ENCODE assay signal across 23 mouse cellular contexts in genomic region chr11:56898548-56898951, GRCm38 (mm10).
DNase-seq lines count a peak whose midpoint lies in the region; ATAC-seq and TF ChIP-seq lines count a peak whose summit lies in the region.
"Had no signal": no experiment of that assay in that cellular context is flagged by ENCODE, and none has a peak within 500 bp of the region (broad histone marks: within the 10 kb centered on the region; RNA-seq: fewer than 3 reads in every experiment).

No protein-coding gene starts in this region.

- no peak overlapping the region for H3K9ac ChIP-seq in hindbrain, embryonic 12.5 days
- H3K9ac ChIP-seq in hindbrain, embryonic 13.5 days: no peak overlapping the region
- H3K9ac ChIP-seq in forebrain, embryonic 15.5 days (replicated peaks): no peak overlapping the region
- H3K9ac ChIP-seq in midbrain, postnatal 0 days (replicated peaks; ENCODE audit: low read length, poor library complexity, severe bottlenecking): no peak overlapping the region
- H3K9ac ChIP-seq: limb, embryonic 12.5 days; liver, embryonic 13.5 days; lung, embryonic 15.5 days; neural tube, embryonic 12.5 days had no signal

- WGBS in hindbrain, embryonic 12.5 days: 38% methylated on average over 4 of the region's 4 CpGs
- WGBS in hindbrain, embryonic 13.5 days: 22% methylated on average over 4 of the region's 4 CpGs
- 4% methylated on average over 4 of the region's 4 CpGs for WGBS in forebrain, embryonic 15.5 days
- WGBS in midbrain, postnatal 0 days: 19% methylated on average over 4 of the region's 4 CpGs

- no peaks in the 10 kb centered on the region for H3K36me3 ChIP-seq in hindbrain, embryonic 12.5 days
- no peaks in the 10 kb centered on the region for H3K36me3 ChIP-seq in hindbrain, embryonic 13.5 days
- no peaks in the 10 kb centered on the region for H3K36me3 ChIP-seq in forebrain, embryonic 15.5 days
- no peaks in the 10 kb centered on the region for H3K36me3 ChIP-seq in midbrain, postnatal 0 days (ENCODE audit: insufficient read depth, low read length)
- H3K36me3 ChIP-seq: G1E; limb, embryonic 12.5 days; liver, embryonic 13.5 days; lung, embryonic 15.5 days; neural tube, embryonic 12.5 days had no signal

- no peaks in the 10 kb centered on the region for H3K27me3 ChIP-seq in hindbrain, embryonic 12.5 days
- no peaks in the 10 kb centered on the region for H3K27me3 ChIP-seq in hindbrain, embryonic 13.5 days
- no peaks in the 10 kb centered on the region for H3K27me3 ChIP-seq in forebrain, embryonic 15.5 days
- H3K27me3 ChIP-seq in midbrain, postnatal 0 days (ENCODE audit: insufficient read depth, low read length): no peaks in the 10 kb centered on the region
- H3K27me3 ChIP-seq: limb, embryonic 12.5 days; liver, embryonic 13.5 days; lung, embryonic 15.5 days; neural tube, embryonic 12.5 days had no signal

- ATAC-seq in hindbrain, embryonic 12.5 days (ENCODE audit: low FRiP score): peak; percentile 60
- ATAC-seq in hindbrain, embryonic 13.5 days (ENCODE audit: low FRiP score): no peak
- ATAC-seq in forebrain, embryonic 15.5 days (replicated peaks): peak; percentile 58; the same call in 1 of the 2 replicates
- no peak for ATAC-seq in midbrain, postnatal 0 days (ENCODE audit: low FRiP score)
- ATAC-seq: intestine, postnatal 0 days had no signal

- H3K4me1 ChIP-seq in hindbrain, embryonic 12.5 days: peaks cover 3% of the 10 kb centered on the region; the same call in 1 of the 2 replicates
- H3K4me1 ChIP-seq in hindbrain, embryonic 13.5 days (replicated peaks): no peaks in the 10 kb centered on the region
- no peaks in the 10 kb centered on the region for H3K4me1 ChIP-seq in forebrain, embryonic 15.5 days
- H3K4me1 ChIP-seq in midbrain, postnatal 0 days (ENCODE audit: insufficient read depth, low read length): no peaks in the 10 kb centered on the region
- H3K4me1 ChIP-seq: limb, embryonic 12.5 days; liver, embryonic 13.5 days; lung, embryonic 15.5 days; neural tube, embryonic 12.5 days had no signal

- no peak for TF ChIP-seq CTCF in midbrain, postnatal 0 days (IDR thresholded peaks at IDR 0.05)

- no peak overlapping the region for H3K27ac ChIP-seq in hindbrain, embryonic 12.5 days
- no peak overlapping the region for H3K27ac ChIP-seq in hindbrain, embryonic 13.5 days
- H3K27ac ChIP-seq in forebrain, embryonic 15.5 days (replicated peaks): no peak overlapping the region
- no peak overlapping the region for H3K27ac ChIP-seq in midbrain, postnatal 0 days (ENCODE audit: low read depth, low read length)
- H3K27ac ChIP-seq: left cerebral cortex, adult 2 months; limb, embryonic 12.5 days; liver, embryonic 13.5 days; lung, embryonic 15.5 days; macrophage; neural tube, embryonic 12.5 days had no signal

- no peaks in the 10 kb centered on the region for H3K9me3 ChIP-seq in hindbrain, embryonic 12.5 days (replicated peaks)
- H3K9me3 ChIP-seq in hindbrain, embryonic 13.5 days: no peaks in the 10 kb centered on the region
- no peaks in the 10 kb centered on the region for H3K9me3 ChIP-seq in forebrain, embryonic 15.5 days
- no peaks in the 10 kb centered on the region for H3K9me3 ChIP-seq in midbrain, postnatal 0 days (ENCODE audit: low read length)
- H3K9me3 ChIP-seq: limb, embryonic 12.5 days; liver, embryonic 13.5 days; lung, embryonic 15.5 days; neural tube, embryonic 12.5 days had no signal

- H3K4me3 ChIP-seq in hindbrain, embryonic 12.5 days: no peak overlapping the region
- no peak overlapping the region for H3K4me3 ChIP-seq in hindbrain, embryonic 13.5 days
- H3K4me3 ChIP-seq in forebrain, embryonic 15.5 days: no peak overlapping the region
- no peak overlapping the region for H3K4me3 ChIP-seq in midbrain, postnatal 0 days (ENCODE audit: low read depth, low read length)
- H3K4me3 ChIP-seq: erythroblast, embryonic 14.5 days; left cerebral cortex, adult 2 months; limb, embryonic 12.5 days; liver, embryonic 13.5 days; lung, embryonic 15.5 days; neural tube, embryonic 12.5 days had no signal

- no peak overlapping the region for H3K4me2 ChIP-seq in hindbrain, embryonic 12.5 days (replicated peaks)
- no peak overlapping the region for H3K4me2 ChIP-seq in hindbrain, embryonic 13.5 days
- H3K4me2 ChIP-seq in forebrain, embryonic 15.5 days (replicated peaks): no peak overlapping the region
- H3K4me2 ChIP-seq in midbrain, postnatal 0 days (ENCODE audit: low read depth, low read length, poor library complexity, severe bottlenecking): no peak overlapping the region
- H3K4me2 ChIP-seq: limb, embryonic 12.5 days; liver, embryonic 13.5 days; lung, embryonic 15.5 days; neural tube, embryonic 12.5 days had no signal

- peak; percentile 7 for DNase-seq in embryo, embryonic 11 days
- peak; percentile 50 for DNase-seq in midbrain, postnatal 0 days (ENCODE audit: low spot score)
- DNase-seq in MN1 (ENCODE audit: low spot score): no peak
- no peak for DNase-seq in cerebellum, adult 18-20 months
- no peak for DNase-seq in heart, adult 8-10 months (ENCODE audit: low spot score)
- DNase-seq: adrenal gland, adult 8-10 months; cerebellum, adult 11-12 months; heart, postnatal 4 days; kidney, postnatal 10 days; liver, embryonic 13.5 days; right cerebral cortex, postnatal 25 days; thymus, postnatal 4 days had no signal

Comparison
In these comparisons a context has a peak if more than half of its experiments do, and no peak if none do; other contexts are left out.
1. ATAC-seq: peak in hindbrain, embryonic 12.5 days (single experiment) and forebrain, embryonic 15.5 days (single experiment); none in hindbrain, embryonic 13.5 days (single experiment) and midbrain, postnatal 0 days (single experiment).
2. DNase-seq: peak in embryo, embryonic 11 days (single experiment) and midbrain, postnatal 0 days (single experiment); none in MN1 (single experiment), cerebellum, adult 18-20 months (0 of 2) and heart, adult 8-10 months (single experiment).